Mouse (Mus musculus): ENCODE measurements around the gene Htra3.

The Htra3 gene

DNA sequence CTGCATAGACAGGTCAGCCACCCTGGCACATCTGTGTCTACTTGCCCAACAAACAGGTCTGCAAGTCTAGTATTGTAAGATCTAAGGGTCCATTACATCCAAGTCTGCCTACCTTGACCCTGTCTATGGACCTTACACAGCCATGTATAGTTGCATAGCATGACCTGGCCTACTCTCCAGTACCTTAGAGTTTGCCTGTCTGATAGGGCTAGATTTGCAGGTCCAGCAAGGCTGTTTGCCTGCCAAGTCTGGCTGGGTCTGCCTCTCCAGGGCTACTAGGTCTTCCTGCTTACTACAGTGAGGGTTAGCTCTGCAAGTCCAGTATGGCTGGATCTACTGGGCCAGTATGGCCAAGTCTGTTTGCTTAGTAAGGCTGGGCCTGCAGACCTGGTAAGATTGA is 55.8 kb downstream of the Htra3 start:
- DNase-seq (ENCODE audit: extremely low read depth, insufficient read length, low spot score), result no peak

DNA sequence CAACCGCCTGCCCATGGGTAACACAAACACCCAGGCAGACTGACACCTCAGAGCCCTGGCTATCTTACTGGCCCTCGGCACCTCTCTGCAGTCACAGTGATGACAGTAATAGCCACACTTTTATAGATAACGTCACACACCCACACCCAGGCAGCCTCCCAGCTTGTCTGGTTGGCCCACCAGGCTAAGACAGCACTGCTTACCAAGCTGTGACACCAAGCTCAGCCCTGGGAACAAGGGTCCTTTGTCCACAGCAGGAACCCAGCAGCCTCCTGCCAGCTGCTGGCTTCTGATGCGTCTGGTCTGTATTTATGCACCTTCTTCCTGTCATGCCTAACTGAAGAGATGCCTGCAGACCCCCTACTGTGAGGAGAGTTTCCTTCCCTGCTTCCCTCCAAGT is 58.5 kb downstream of the Htra3 start:
- no peak for DNase-seq (ENCODE audit: extremely low read depth, insufficient read length, low spot score)

DNA sequence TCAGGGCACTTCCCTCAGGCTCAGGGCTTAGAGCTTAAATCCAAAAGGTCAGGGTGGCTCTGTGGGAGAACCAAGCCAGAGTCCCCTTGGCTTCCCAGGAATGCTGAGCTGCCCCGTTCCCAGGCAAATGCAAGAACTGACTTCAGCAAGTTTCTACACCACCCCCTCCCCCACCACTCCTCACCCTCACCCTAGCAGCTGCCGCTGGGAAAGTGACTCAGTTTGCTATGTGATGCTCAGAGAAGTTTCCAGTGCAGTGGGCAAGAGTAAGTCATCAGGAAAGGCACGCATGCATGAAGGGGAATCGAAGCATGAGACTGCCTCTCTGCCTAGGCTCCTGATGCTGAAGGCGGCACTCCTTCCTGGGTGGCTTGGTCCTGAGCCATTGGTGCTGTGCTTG is 62.6 kb downstream of the Htra3 start:
- DNase-seq (ENCODE audit: extremely low read depth, insufficient read length, low spot score), result no peak

DNA sequence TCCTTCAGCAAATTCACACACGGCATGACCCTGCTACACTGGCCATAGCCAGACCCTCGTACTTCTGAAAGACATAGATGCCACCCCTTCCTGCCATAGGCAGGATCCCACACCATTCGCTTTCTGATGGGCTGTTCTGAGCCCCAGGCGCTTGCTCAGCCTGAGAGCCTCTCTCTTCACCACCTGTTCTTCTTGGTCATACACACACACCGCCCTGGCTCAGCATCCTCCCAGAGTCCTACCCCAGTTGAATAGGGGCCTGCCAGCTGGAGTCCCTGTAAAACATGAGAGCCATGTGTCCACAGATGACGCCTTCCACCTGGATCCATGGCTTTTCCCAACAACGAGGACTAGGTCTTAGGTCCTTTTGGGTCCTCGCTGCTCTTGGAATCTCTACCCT is 66.9 kb downstream of the Htra3 start:
- no peak for DNase-seq (ENCODE audit: extremely low read depth, insufficient read length, low spot score)

DNA sequence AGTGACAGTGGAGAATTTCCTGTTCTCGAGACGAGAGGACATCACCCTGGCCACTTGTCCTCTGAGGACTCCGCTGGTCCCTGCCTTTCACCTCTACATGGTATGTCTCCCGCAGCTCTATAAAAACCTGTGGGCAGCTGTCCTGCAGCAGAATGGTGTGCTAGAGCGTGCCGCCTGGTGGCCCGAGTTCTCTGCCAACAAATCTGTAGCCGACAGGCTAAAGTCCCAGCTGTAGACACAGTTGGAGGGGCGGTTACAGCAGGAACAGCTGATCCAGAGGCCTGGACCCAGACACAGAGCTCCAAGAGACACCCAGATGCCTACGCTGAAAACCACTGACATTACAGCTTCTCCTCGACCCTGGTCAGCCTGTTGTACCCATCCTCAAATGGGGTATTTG is 67.7 kb downstream of the Htra3 start:
- DNase-seq (ENCODE audit: extremely low read depth, insufficient read length, low spot score), result no peak

DNA sequence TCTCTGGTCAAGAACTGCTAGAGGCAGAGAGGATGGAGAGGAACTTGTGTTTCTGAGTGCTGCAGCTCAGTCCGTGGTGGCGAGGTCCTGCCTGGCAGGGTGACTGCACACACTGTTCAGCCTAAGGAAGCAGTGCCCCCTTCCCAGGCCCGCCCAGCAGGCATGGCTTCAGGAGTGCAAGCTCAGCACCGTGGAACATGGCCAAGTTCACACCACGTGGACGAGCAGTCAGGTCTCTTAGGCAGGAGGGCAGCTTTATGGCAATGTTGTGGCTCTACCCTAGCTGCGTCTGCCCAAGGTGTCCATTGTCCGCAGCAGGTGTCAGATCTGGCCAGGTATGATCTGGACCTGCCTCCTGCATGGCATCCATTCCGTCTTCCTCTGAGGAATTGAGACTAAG is 68.4 kb downstream of the Htra3 start:
- DNase-seq (ENCODE audit: extremely low read depth, insufficient read length, low spot score), result no peak

DNA sequence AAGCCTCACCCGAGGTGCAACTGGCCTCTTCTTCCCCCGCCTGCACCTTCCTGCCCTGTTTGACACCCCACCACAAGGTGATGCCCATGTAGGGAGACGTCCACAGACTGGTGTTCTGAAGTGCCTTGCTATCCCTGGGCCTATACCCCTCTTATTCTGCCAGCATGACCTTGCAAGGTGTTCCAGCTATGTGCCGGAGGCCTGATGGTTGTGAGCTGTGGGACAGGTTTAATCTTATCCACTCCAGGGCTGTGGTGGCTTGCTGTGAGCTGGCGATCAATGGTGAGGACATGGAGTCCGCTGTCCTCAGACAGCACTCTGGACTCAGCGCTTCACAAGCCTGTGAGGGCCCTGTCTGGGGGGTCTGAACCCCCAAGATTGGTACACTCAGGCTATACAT is 69.2 kb downstream of the Htra3 start:
- no peak for DNase-seq (ENCODE audit: extremely low read depth, insufficient read length, low spot score)

DNA sequence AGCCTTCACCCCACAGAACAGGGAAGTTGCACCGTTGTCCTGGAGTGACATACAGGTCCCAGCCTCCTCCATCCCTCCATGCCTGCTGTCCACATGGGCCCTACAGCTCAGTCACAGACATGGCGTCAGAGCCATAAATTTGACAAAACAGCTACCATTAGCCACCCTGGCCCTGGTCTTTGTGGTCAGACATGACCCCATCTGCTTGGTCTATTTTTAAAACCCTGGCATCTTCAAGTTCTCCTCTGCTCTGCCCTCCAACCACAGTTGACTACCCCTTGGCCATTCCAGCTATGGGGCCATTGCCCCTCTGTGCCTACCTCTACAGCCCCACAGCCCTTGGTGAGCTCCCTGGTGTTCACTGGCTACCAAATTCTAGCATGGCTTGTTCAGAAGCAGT is 69.6 kb downstream of the Htra3 start:
- no peak for DNase-seq (ENCODE audit: extremely low read depth, insufficient read length, low spot score)

DNA sequence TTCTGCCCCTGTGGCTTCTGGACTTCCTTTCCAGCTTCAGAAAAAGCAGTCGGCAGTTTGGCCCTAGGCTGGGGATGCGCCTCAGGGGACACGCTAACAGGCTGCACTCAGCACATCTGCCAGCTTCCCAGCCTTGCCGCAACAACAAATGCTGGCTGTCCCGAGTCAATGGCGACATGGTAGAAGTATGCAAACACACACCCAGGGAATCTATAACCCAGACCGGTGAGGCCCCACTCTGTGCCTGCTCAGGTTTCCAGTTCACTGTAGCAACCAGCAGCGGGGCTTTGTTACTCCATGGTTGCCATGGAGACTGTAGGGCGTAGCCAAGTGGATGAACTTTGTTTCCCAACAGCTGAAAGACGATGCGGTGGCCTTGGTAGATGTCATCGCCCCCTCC is 70.2 kb downstream of the Htra3 start:
- no peak for DNase-seq (ENCODE audit: extremely low read depth, insufficient read length, low spot score)

DNA sequence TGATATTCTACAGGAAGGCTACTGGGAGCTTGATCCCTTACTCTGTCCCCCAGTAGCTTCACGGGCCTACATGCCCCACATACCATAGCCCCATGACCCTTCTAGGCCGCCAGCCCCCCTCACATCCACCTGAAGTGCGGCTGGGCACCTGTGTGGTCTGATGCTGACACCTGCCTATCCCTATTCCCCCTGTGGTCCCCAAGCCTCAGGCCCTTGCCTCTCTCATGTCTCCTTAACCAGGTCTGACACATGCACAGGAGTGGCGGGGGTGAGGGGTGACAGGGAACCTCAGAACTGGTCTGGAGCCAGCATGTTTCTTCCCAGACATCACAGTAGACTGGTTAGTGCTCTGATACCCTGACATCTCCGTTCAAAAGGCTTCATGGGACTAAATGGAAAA is 71.0 kb downstream of the Htra3 start:
- DNase-seq (ENCODE audit: extremely low read depth, insufficient read length, low spot score), result no peak

DNA sequence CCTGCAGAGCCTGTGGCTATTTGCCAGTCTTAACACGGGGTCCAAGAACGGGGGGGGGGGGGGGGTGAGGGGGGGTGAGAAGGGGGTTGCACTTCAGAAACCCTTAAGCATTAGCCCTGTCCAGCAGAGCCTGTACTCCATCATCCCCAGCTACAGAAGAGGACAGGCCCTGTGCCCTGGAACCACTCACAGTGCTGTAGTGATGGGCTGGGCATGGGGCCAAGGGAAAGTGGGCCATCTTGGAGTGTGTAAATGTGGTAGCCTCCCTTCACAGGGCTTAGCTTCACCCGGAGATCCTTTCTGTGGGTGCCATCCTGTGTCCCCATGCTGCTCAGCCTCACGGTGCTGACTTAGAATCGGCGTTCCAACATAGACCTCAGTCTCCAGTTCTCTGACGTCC is 71.8 kb downstream of the Htra3 start:
- no peak for DNase-seq (ENCODE audit: extremely low read depth, insufficient read length, low spot score)

DNA sequence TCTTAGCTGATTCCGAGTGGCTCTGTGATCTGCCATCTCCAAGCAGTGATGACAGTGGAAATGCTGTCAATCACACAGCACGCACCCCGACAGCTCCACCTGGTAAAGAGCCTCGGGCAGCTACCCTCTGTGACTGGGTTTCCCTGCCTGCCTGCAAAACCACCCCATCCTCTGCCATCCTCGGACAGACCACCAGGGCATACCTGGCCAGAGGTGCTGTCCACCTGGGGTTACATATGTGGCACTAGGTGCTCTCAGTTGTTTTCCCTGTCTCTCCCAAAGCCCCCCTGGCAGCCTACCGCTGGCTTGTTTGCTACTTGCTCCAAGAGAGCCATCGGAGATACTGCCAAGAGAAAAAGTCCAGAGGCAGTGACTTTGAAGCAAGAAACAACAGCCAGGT is 72.8 kb downstream of the Htra3 start:
- no peak for DNase-seq (ENCODE audit: extremely low read depth, insufficient read length, low spot score)

DNA sequence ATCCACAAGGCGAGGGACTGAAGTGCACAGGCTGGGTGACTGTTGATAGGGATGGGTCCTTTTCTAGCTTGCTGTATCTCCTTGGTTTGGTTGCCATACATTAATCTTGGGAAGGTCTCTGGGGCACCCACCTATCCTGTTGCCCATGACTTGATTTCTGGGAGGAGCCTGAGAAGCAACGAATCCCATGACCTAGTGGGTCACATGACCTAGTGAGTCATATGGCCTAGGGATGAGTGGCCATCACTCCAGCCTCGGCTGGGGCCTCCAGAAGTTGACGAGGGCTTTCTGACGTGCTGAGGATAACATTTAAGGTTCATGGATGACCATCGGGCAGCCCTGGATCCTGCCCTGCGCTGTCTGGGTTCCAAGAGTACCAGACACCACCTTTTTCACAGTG is 74.2 kb downstream of the Htra3 start:
- no peak for DNase-seq (ENCODE audit: extremely low read depth, insufficient read length, low spot score)
